Mouse (Mus musculus): ENCODE measurements at regions not wholly inside any gene's neighbourhood (a gene's known extent, or its start where the extent isn't known, plus 50 kb on each side); places are given as distances from the start of the nearest gene placed in this dataset.

GRCm38 (mm10) chr9:12313517-12314075 lies 932.0 kb downstream of the Jrkl start:
- no peak for ATAC-seq (replicated peaks)
- no peaks in the 10 kb centered on the region for H3K36me3 ChIP-seq (replicated peaks)
- H3K4me1 ChIP-seq = no peaks in the 10 kb centered on the region
- H3K4me3 ChIP-seq = no peak overlapping the region
- H3K27me3 ChIP-seq (replicated peaks) = no peaks in the 10 kb centered on the region
- WGBS = 77% methylated on average over 4 of the region's 4 CpGs
- H3K9ac ChIP-seq = no peak overlapping the region
- no peak overlapping the region for H3K4me2 ChIP-seq
- H3K27ac ChIP-seq = no peak overlapping the region
- no peaks in the 10 kb centered on the region for H3K9me3 ChIP-seq

- ATAC-seq (replicated peaks) = no peak
Measured at GRCm38 (mm10) chr9:12313027-12313426, 932.6 kb downstream of the Jrkl start.

More at GRCm38 (mm10) chr9:12313027-12313426, 932.6 kb downstream of the Jrkl start:
- no peaks in the 10 kb centered on the region for H3K4me1 ChIP-seq
- no peak overlapping the region for H3K4me3 ChIP-seq
- no peaks in the 10 kb centered on the region for H3K36me3 ChIP-seq (replicated peaks)
- no peaks in the 10 kb centered on the region for H3K27me3 ChIP-seq (replicated peaks)
- no peak overlapping the region for H3K9ac ChIP-seq
- 83% methylated on average over 1 of the region's 1 CpGs for WGBS
- H3K27ac ChIP-seq = no peak overlapping the region
- no peaks in the 10 kb centered on the region for H3K9me3 ChIP-seq
- H3K4me2 ChIP-seq = no peak overlapping the region
